ENCODE assay signal across 8 mouse cellular contexts in the genomic region with DNA sequence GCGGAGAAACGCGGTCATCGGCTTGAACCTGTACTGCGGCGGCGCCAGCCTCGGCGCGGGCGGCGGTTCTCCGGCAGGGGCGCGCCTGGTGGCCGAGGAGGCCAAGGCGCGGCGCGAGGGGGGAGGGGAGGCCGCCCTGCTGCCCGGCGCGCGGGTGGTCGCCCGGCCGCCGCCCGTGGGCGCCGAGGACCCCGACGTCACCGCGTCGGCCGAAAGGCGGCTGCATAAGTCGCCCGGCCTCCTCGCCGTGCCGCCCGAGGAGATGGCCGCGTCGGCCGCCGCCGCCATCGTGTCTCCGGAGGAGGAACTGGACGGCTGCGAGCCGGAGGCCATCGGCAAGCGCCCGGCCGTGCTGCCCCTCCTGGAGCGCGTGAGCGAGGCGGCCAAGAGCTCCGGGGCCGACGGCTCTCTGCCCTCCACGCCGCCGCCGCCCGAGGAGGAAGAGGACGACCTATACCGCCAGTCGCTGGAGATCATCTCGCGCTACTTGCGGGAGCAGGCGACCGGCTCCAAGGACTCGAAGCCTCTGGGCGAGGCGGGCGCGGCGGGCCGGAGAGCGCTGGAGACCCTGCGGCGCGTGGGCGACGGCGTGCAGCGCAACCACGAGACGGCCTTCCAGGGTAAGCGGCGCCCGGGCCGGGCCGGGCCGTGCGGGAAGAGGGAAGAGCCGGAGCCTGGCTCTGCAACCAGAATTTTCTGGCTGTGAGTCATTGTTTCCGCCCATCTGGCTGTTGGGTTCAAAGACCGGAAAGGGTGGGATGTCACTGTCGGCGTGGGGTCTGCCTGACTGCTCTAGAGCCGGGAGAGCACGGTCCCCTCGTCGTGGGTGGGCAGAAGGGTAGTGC. TPM values are rescaled to one million over a fixed set of nuclear protein-coding genes. Genes with fewer than 3 reads are reported as not detected.
A peak's percentile ranks its signal among the peaks of the same experiment; 100 is the strongest.
DNase-seq lines count a peak whose midpoint lies in the region; ATAC-seq and TF ChIP-seq lines count a peak whose summit lies in the region.

No protein-coding gene starts in this region.

- H3K27ac ChIP-seq in heart, embryonic 13.5 days (replicated peaks), result peak overlapping the region; percentile 97
- H3K27ac ChIP-seq in kidney, postnatal 0 days, result peak overlapping the region; percentile 99
- peak overlapping the region; percentile 97 for H3K27ac ChIP-seq in liver, embryonic 16.5 days (ENCODE audit: low read length)
- H3K27ac ChIP-seq in neural tube, embryonic 13.5 days (replicated peaks), result peak overlapping the region; percentile 99

- peak; percentile 27 for ATAC-seq in erythroid progenitor cell, adult 5-6 weeks (replicated peaks; ENCODE audit: low FRiP score, poor library complexity, severe bottlenecking)
- peak; percentile 64 for ATAC-seq in heart, embryonic 13.5 days (ENCODE audit: extremely low read depth, insufficient number of reproducible peaks, low FRiP score, low TSS enrichment)
- peak; percentile 53 for ATAC-seq in kidney, postnatal 0 days (replicated peaks; ENCODE audit: low FRiP score, low read depth)
- peak; percentile 25 for ATAC-seq in liver, embryonic 16.5 days (ENCODE audit: low read depth)
- ATAC-seq in neural tube, embryonic 13.5 days (ENCODE audit: low read depth), result peak; percentile 72

- DNase-seq in CD4-positive, CD25-positive, alpha-beta regulatory T cell, adult 2 months (ENCODE audit: low read depth, low spot score), result peak; percentile 85
- peak; percentile 42 to 43 for DNase-seq in adrenal gland, postnatal 4 days (ENCODE audit: low spot score in 2 of 2)
- peak; percentile 95 for DNase-seq in kidney, postnatal 0 days (ENCODE audit: low spot score)
- DNase-seq in thymus, adult 18-20 months, result peak; percentile 71 to 86

- H3K4me2 ChIP-seq in heart, embryonic 13.5 days, result peak overlapping the region; percentile 89
- peak overlapping the region; percentile 89 for H3K4me2 ChIP-seq in kidney, postnatal 0 days (ENCODE audit: low read length)
- peak overlapping the region; percentile 83 for H3K4me2 ChIP-seq in liver, embryonic 16.5 days (ENCODE audit: low read depth, low read length)
- H3K4me2 ChIP-seq in neural tube, embryonic 13.5 days, result peak overlapping the region; percentile 93

- H3K4me3 ChIP-seq in heart, embryonic 13.5 days, result peak overlapping the region; percentile 80
- peak overlapping the region; percentile 100 for H3K4me3 ChIP-seq in kidney, postnatal 0 days (replicated peaks; ENCODE audit: low read depth, low read length)
- H3K4me3 ChIP-seq in liver, embryonic 16.5 days (ENCODE audit: low read depth, low read length), result peak overlapping the region; percentile 99
- peak overlapping the region; percentile 87 for H3K4me3 ChIP-seq in neural tube, embryonic 13.5 days

- WGBS in heart, embryonic 13.5 days, result under 1% methylated on average over 107 of the region's 113 CpGs
- WGBS in kidney, postnatal 0 days, result under 1% methylated on average over 88 of the region's 113 CpGs
- WGBS in liver, embryonic 16.5 days (ENCODE audit: insufficient replicate concordance), result under 1% methylated on average over 93 of the region's 113 CpGs
- WGBS in neural tube, embryonic 13.5 days, result under 1% methylated on average over 110 of the region's 113 CpGs

- no peaks in the 10 kb centered on the region for H3K27me3 ChIP-seq in heart, embryonic 13.5 days (replicated peaks)
- H3K27me3 ChIP-seq in kidney, postnatal 0 days (ENCODE audit: insufficient read depth, low read length), result no peaks in the 10 kb centered on the region
- no peaks in the 10 kb centered on the region for H3K27me3 ChIP-seq in liver, embryonic 16.5 days (ENCODE audit: control insufficient read depth, insufficient read depth, low read depth, low read length)
- H3K27me3 ChIP-seq in neural tube, embryonic 13.5 days, result no peaks in the 10 kb centered on the region

- peak overlapping the region; percentile 98 for H3K9ac ChIP-seq in heart, embryonic 13.5 days
- H3K9ac ChIP-seq in kidney, postnatal 0 days (ENCODE audit: low read depth, low read length), result peak overlapping the region; percentile 100
- H3K9ac ChIP-seq in liver, embryonic 16.5 days (ENCODE audit: low read depth, low read length), result peak overlapping the region; percentile 99
- peak overlapping the region; percentile 99 for H3K9ac ChIP-seq in neural tube, embryonic 13.5 days

- TF ChIP-seq CTCF in kidney, postnatal 0 days (IDR thresholded peaks at IDR 0.05; ENCODE audit: low read depth), result no peak

- H3K36me3 ChIP-seq in heart, embryonic 13.5 days, result peaks cover 41% of the 10 kb centered on the region
- H3K36me3 ChIP-seq in kidney, postnatal 0 days (ENCODE audit: insufficient read depth, low read length), result peaks cover 15% of the 10 kb centered on the region; the same call in 1 of the 2 replicates
- H3K36me3 ChIP-seq in liver, embryonic 16.5 days (ENCODE audit: control insufficient read depth, insufficient read depth), result peaks cover 28% of the 10 kb centered on the region
- H3K36me3 ChIP-seq in neural tube, embryonic 13.5 days, result peaks cover 34% of the 10 kb centered on the region

- H3K9me3 ChIP-seq in heart, embryonic 13.5 days, result no peaks in the 10 kb centered on the region
- no peaks in the 10 kb centered on the region for H3K9me3 ChIP-seq in kidney, postnatal 0 days (replicated peaks; ENCODE audit: low read length)
- H3K9me3 ChIP-seq in liver, embryonic 16.5 days (replicated peaks; ENCODE audit: control insufficient read depth, low read length), result no peaks in the 10 kb centered on the region
- no peaks in the 10 kb centered on the region for H3K9me3 ChIP-seq in neural tube, embryonic 13.5 days

- peaks cover 43% of the 10 kb centered on the region for H3K4me1 ChIP-seq in heart, embryonic 13.5 days
- H3K4me1 ChIP-seq in kidney, postnatal 0 days (replicated peaks; ENCODE audit: insufficient read depth, low read length), result peaks cover 22% of the 10 kb centered on the region; the same call in 1 of the 2 replicates
- H3K4me1 ChIP-seq in liver, embryonic 16.5 days (ENCODE audit: control insufficient read depth, low read depth, low read length), result peaks cover 48% of the 10 kb centered on the region
- peaks cover 47% of the 10 kb centered on the region for H3K4me1 ChIP-seq in neural tube, embryonic 13.5 days (replicated peaks)

RNA-seq across cellular contexts. Expression of gene Mcl1, which starts 0.5 kb away (rescaled TPM):
- total RNA-seq in adrenal gland, postnatal 4 days (2021), result 100 to 1,000 TPM; 151 to 152 TPM
- total RNA-seq in erythroid progenitor cell, adult 5-6 weeks (2015; ENCODE audit: low replicate concordance), result 161 and 212 TPM in 2 replicates
- total RNA-seq in erythroid progenitor cell, adult 5-6 weeks (2017; ENCODE audit: low replicate concordance), result 104 and 138 TPM in 2 replicates
- polyA plus RNA-seq in heart, embryonic 13.5 days (2015; fragmentation: Nextera tagmentation; extraction: Ambion mirVana), result 36.0 and 36.2 TPM in 2 replicates
- 60.9 and 70.2 TPM in 2 replicates for polyA plus RNA-seq in kidney, postnatal 0 days (2015; fragmentation: Nextera tagmentation; extraction: Ambion mirVana)
- 11.1 and 14.5 TPM in 2 replicates for polyA plus RNA-seq in liver, embryonic 16.5 days (2015; fragmentation: Nextera tagmentation; extraction: Ambion mirVana)
- 57.1 and 58.8 TPM in 2 replicates for polyA plus RNA-seq in neural tube, embryonic 13.5 days (2015; fragmentation: Nextera tagmentation; extraction: Ambion mirVana)

RNA-seq across cellular contexts. Expression of gene Adamtsl4, which starts 28.6 kb away (rescaled TPM):
- total RNA-seq in adrenal gland, postnatal 4 days (2021), result 1 to 10 TPM; 7.5 to 8.1 TPM
- total RNA-seq in erythroid progenitor cell, adult 5-6 weeks (2015; ENCODE audit: low replicate concordance), result 0.84 TPM in 1 of 2 replicates, not detected in the other
- total RNA-seq in erythroid progenitor cell, adult 5-6 weeks (2017; ENCODE audit: low replicate concordance), result 0.39 and 1.2 TPM in 2 replicates
- polyA plus RNA-seq in heart, embryonic 13.5 days (2015; fragmentation: Nextera tagmentation; extraction: Ambion mirVana), result 4.8 and 7.3 TPM in 2 replicates
- polyA plus RNA-seq in kidney, postnatal 0 days (2015; fragmentation: Nextera tagmentation; extraction: Ambion mirVana), result 3.6 TPM in 2 replicates
- 0.74 and 0.83 TPM in 2 replicates for polyA plus RNA-seq in liver, embryonic 16.5 days (2015; fragmentation: Nextera tagmentation; extraction: Ambion mirVana)
- polyA plus RNA-seq in neural tube, embryonic 13.5 days (2015; fragmentation: Nextera tagmentation; extraction: Ambion mirVana), result 0.71 and 1.4 TPM in 2 replicates

RNA-seq across cellular contexts. Expression of gene Ensa, which starts 34.3 kb away (rescaled TPM):
- total RNA-seq in adrenal gland, postnatal 4 days (2021), result 10 to 100 TPM; 79.6 to 82.2 TPM
- 65.4 and 75.3 TPM in 2 replicates for total RNA-seq in erythroid progenitor cell, adult 5-6 weeks (2015; ENCODE audit: low replicate concordance)
- 117 and 119 TPM in 2 replicates for total RNA-seq in erythroid progenitor cell, adult 5-6 weeks (2017; ENCODE audit: low replicate concordance)
- 46.5 and 53.1 TPM in 2 replicates for polyA plus RNA-seq in heart, embryonic 13.5 days (2015; fragmentation: Nextera tagmentation; extraction: Ambion mirVana)
- polyA plus RNA-seq in kidney, postnatal 0 days (2015; fragmentation: Nextera tagmentation; extraction: Ambion mirVana), result 53.8 and 57.3 TPM in 2 replicates
- 32.8 and 33.4 TPM in 2 replicates for polyA plus RNA-seq in liver, embryonic 16.5 days (2015; fragmentation: Nextera tagmentation; extraction: Ambion mirVana)
- 96.1 and 104 TPM in 2 replicates for polyA plus RNA-seq in neural tube, embryonic 13.5 days (2015; fragmentation: Nextera tagmentation; extraction: Ambion mirVana)

Comparison
In these comparisons a context has a peak if more than half of its experiments do, and no peak if none do; other contexts are left out.
1. Peak in every context shown above with its lines: DNase-seq, ATAC-seq, H3K4me3 ChIP-seq and H3K27ac ChIP-seq.
2. DNase-seq: peak in every context shown above with its lines; median percentile 95 in kidney, postnatal 0 days; 85 in CD4-positive, CD25-positive, alpha-beta regulatory T cell, adult 2 months; 78 in thymus, adult 18-20 months; 42 in adrenal gland, postnatal 4 days.